Mouse (Mus musculus): ENCODE measurements around the gene Ces2h. TPM values are rescaled to one million over a fixed set of nuclear protein-coding genes. Genes with fewer than 3 reads are reported as not detected.
A peak's percentile ranks its signal among the peaks of the same experiment; 100 is the strongest.

Gene Ces2h
- total RNA-seq (2021): not detected
- long read RNA-seq, experiment 1: 0 reads
- long read RNA-seq, experiment 2: 0 reads

DNA sequence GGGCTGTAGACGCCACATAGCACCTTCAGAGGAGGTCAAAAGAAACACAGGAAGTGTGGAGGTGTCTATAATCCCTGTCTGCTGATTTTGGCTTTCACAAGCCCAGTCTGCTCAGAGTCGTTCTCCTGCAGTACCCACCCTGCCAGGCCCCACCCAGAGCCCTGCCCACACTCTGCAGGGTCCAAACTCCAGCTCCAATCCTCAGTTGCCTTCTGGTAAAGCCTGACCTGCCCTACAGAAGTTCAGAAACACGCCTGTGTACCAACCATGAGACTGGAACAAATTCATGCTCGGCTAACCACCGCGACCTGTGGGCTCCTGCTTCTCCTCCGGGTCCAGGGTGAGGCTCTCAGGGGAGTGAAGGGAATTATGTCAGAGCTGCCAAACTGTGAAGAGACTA is at the start of gene Ces2h:
Ces2h (plus strand) TSS at position 268 of the 400 bp plus-strand sequence.
- no peak for TF ChIP-seq CTCF (conservative IDR thresholded peaks at IDR 0.05)
- Histone ChIP-seq H3K4me3 (no peak within 1 kb of the TSS), H3K27ac (no peak within 1 kb of the TSS)
- DNase-seq (ENCODE audit: low spot score in 2 of 2): no peak

DNA sequence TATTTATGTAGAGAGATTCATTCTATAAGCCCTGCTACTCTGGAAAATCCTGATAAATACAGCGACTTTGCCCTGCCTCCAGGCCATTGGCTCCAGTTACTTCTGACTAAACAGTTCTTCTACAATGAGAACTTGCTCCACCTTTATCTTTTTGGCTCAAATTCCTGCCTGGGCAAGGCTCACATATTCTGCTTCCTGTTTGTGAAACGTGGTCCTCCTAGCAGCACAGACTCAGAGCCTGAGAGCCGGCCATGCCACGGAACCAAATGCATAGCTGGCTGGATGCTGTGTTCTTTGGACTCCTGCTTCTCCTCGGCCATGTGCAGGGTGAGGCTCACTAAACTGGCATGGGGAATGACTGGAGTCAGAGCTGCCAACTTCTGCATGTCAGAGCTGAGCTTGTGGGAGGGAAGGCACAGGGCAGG is 39.1 kb upstream of the Ces2h start, which contains the start of gene Ces2g:
Ces2g (plus strand) TSS at position 182 of the 425 bp plus-strand sequence.
- Histone ChIP-seq H3K4me3 (no peak within 1 kb of the TSS), H3K27ac (no peak within 1 kb of the TSS)
- DNase-seq (ENCODE audit: low spot score in 2 of 2): no peak
- no peak for TF ChIP-seq CTCF (conservative IDR thresholded peaks at IDR 0.05)

DNA sequence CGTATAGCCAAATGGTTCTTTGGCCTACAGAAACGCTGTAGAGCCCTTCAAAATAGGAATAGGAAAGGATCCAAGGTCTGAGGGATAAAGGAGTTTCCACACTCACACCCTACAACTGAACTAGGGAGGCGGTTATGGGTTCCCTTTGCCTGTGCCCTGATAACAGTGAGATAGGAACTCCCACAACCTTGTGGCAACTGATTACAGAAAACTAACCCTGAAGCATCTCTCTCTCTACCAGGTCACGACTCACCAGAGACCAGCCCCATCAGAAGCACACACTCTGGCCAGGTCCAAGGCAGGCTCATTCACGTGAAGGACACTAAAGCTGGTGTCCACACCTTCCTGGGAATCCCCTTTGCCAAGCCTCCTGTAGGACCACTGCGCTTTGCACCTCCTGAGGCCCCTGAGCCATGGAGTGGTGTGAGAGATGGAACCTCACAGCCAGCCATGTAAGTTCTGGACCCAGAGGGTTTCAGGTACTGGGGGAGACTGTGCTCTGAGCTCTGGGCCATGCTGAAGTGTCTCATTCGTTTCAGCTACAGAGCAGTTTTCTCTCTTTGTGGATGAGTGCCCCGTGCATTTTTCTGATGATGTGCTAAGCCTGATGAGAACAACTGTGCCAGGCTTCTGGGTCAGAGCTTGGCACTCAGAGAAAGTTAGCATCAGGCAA is 38.3 kb upstream of the Ces2h start:
- Histone ChIP-seq H3K27ac (no peak overlapping the region), H3K4me3 (no peak overlapping the region)
- DNase-seq (ENCODE audit: low spot score in 2 of 2): no peak
- TF ChIP-seq CTCF (conservative IDR thresholded peaks at IDR 0.05): no peak

DNA sequence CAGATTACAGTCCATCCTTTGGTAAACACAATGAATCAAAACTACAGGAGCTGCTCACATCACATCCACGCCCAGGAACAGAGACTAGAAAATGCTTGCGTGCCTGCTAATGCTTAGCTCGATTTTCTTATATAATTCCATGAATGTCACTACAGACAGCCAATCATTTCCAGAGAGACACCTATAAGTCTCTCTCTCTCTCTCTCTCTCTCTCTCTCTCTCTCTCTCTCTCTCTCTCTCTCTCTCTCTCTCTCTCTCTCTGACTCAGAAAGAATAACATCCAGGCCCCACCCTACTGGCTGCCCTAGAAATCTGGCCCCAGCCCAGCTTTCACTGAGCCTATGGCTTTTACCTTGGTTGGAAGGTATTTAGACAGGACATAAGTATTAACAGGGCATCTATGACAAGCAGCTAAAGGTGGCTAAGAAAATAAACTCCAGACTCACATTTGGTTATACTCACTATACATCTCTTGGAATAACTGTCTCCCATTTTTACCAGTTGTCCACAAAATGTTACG is 37.2 kb upstream of the Ces2h start:
- no peak for TF ChIP-seq CTCF (conservative IDR thresholded peaks at IDR 0.05)
- no peak for DNase-seq (ENCODE audit: low spot score in 2 of 2)
- Histone ChIP-seq H3K27ac (no peak overlapping the region), H3K4me3 (no peak overlapping the region)

DNA sequence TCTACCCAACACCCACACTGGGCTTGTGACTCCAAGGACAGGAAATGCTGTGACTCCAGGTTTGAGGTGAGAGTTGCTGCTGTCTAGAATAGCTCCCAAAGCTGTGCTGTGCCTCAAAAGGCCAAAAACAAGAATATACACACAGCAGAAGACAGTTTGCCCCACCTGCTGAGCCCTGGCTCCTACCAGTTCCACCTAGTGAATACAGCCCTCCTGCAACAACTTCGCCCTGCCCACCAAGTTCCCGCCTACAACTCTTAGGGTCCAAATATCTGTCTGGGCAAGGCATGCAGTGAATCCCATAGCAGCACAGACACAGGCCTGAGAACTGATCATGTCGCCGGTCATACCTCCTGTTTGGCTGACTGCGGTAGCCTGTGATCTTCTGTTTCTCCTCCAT is 16.5 kb upstream of the Ces2h start:
- H3K27ac ChIP-seq: no peak overlapping the region
- H3K4me3 ChIP-seq: no peak overlapping the region
- no peak for TF ChIP-seq CTCF (conservative IDR thresholded peaks at IDR 0.05)
- no peak for DNase-seq (ENCODE audit: low spot score in 2 of 2)

DNA sequence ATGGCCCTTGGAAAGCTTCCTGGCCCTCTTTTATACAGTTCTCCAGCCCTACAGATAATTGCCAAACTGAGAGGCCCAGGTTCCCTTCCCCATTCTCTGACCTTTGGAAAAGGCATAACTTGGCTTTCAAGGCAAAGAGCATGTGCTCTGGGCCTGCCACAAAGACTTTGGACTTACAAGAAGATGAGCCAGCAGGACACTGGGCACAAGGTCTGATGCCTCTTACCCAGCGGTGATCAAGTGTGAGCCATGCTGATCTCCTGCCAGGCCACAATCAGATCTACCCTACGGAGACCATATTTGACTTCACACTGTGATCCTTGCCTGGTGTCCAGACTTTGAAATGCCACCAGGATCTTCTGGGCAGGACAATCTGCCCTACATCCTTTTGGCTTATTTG is 15.7 kb upstream of the Ces2h start:
- TF ChIP-seq CTCF (conservative IDR thresholded peaks at IDR 0.05): no peak
- H3K4me3 ChIP-seq: no peak overlapping the region
- no peak for DNase-seq (ENCODE audit: low spot score in 2 of 2)
- no peak overlapping the region for H3K27ac ChIP-seq

DNA sequence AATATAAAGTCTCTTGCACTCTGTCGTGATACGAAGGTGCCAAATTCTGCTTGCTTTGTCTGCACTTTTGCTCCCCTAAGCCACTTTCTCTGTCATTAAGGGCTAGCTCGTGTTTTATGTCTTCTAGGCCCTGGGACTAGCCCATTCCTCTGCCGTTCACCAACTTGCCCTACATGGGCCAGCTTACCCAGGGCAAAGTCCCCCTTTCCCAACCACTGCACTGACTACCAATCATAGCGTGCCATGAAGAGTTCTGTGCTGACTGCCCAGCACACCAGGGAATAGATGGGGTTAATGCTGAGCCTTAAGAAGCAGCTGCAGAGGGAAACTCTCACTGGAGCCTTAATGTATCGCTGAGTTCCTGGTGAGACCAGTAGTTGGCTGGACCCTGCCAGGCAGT is 2.5 kb upstream of the Ces2h start:
- TF ChIP-seq CTCF (conservative IDR thresholded peaks at IDR 0.05): no peak
- no peak overlapping the region for H3K4me3 ChIP-seq
- H3K27ac ChIP-seq: no peak overlapping the region
- DNase-seq (ENCODE audit: low spot score in 2 of 2): no peak

DNA sequence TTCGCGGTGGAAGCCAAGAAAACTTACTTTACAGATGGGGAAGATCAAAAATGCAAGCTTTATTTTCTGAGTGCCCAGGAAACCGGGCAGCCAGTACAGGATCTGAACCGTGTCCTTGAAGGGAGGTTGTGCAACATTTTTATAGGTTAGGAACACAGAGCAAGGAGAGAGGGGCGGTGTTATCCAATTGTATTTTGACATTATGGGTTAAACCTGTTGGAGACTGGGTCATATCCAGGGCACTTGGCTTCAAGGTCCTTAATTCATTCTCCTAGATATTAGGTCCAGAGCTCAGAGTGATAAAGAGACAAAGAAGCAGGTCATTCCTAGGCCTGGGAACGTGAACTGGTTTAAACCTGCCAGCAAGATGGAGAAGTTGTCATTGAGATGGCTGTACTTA is 1.5 kb upstream of the Ces2h start:
- H3K27ac ChIP-seq: no peak overlapping the region
- no peak for TF ChIP-seq CTCF (conservative IDR thresholded peaks at IDR 0.05)

DNA sequence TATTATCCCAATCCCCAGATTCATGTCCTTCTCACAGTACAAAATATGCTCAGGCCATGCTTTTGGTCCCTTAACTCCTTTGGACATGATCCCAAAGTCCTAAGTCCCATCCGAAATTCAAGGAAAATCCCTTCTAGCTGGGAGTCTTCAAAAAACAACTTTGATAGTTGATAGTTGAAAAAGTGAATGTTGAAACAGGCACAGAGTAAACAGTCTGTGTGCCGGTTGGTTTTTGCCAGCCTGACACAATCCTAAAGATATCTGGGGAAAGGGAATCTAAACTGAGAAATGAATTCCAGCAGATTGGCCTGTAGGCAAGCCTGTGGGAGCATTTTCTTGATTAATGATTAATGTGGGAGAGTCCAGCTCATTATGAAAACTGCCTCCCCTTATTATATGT is 9.3 kb downstream of the Ces2h start:
- DNase-seq (ENCODE audit: low spot score in 2 of 2): no peak
- Histone ChIP-seq H3K27ac (no peak overlapping the region), H3K4me3 (no peak overlapping the region)
- TF ChIP-seq CTCF (conservative IDR thresholded peaks at IDR 0.05): no peak

More for the DNA sequence above, 1.5 kb upstream of the Ces2h start:
- no peak overlapping the region for H3K4me3 ChIP-seq
- no peak for DNase-seq (ENCODE audit: low spot score in 2 of 2)

DNA sequence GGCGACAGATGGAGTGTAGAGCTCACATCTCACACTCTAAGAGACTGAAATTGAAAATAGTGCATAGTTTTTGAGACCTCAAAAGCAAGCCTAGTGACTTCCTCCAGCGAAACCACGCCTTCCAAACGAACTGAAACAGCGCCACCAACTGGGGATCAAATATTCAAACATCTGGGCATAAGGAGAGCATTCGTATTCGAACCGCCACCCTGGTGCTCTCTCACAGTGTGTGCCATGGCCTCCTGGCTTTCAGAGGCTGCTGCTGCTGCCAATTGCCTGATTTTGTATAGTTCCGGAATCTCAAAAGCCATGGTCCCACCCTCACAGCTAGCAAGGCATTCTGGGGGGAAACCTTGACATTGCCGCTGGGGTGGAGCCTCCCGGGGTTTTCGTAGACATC is 10.5 kb downstream of the Ces2h start:
- H3K4me3 ChIP-seq: no peak overlapping the region
- no peak for DNase-seq (ENCODE audit: low spot score in 2 of 2)
- no peak overlapping the region for H3K27ac ChIP-seq
- TF ChIP-seq CTCF (conservative IDR thresholded peaks at IDR 0.05): no peak; the same call in 1 of the 2 replicates

DNA sequence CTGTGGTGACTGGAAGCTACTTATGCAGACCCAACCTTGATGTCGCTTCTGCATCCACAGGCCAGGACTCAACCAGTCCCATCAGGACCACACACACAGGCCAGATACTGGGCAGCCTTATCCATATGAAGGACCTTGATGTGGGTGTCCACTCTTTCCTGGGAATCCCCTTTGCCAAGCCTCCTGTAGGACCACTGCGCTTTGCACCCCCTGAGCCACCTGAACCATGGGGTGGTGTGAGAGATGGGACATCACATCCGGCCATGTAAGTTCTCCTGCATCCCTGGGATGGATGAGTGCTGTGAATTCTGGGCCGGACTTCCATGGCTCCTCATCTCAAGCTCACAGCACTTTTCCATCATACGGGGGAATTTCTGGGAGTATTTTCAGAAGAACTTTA is 13.7 kb downstream of the Ces2h start:
- Histone ChIP-seq H3K4me3 (no peak overlapping the region), H3K27ac (no peak overlapping the region)
- TF ChIP-seq CTCF (conservative IDR thresholded peaks at IDR 0.05): no peak
- no peak for DNase-seq (ENCODE audit: low spot score in 2 of 2)

DNA sequence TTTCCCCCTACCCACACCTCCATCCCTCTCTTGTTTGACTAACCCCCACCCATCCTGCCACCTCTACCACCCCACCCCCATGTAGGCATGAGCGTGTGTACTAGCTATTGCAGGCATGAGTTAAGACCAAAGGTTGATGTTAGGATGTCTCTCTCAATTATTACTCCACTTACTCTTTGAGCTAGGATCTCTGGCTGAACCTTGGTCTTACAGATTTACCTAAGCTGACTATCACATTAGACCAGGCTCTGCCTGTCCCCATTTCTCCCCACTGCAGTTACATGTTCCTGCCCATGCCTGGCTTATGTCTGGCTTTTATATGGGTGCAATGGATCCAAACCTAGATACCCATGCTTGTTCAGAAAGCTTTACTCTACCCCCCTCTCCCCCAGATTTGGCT is 21.3 kb downstream of the Ces2h start:
- no peak for DNase-seq (ENCODE audit: low spot score in 2 of 2)
- Histone ChIP-seq H3K27ac (no peak overlapping the region), H3K4me3 (no peak overlapping the region)
- TF ChIP-seq CTCF (conservative IDR thresholded peaks at IDR 0.05): no peak

DNA sequence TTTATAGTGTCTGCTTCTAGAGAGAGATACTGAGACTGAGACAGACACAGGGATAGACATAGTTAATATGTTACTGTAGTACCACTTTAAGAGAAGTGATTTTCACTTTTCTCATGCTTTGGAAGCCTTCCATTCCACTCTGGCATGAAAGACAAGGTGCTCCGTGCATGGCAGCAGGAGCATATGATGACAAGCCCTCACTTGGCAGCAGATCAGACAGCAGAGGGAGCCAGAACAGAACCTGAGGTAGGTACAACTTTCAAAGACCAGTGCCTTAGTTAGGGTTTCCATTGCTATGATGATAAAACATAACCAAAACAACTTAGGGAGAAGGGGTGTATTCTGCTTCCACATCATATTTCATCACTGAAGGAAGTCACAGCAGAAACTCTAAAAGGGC is 22.4 kb downstream of the Ces2h start:
- H3K4me3 ChIP-seq: no peak overlapping the region
- no peak for DNase-seq (ENCODE audit: low spot score in 2 of 2)
- no peak overlapping the region for H3K27ac ChIP-seq
- no peak for TF ChIP-seq CTCF (conservative IDR thresholded peaks at IDR 0.05)

DNA sequence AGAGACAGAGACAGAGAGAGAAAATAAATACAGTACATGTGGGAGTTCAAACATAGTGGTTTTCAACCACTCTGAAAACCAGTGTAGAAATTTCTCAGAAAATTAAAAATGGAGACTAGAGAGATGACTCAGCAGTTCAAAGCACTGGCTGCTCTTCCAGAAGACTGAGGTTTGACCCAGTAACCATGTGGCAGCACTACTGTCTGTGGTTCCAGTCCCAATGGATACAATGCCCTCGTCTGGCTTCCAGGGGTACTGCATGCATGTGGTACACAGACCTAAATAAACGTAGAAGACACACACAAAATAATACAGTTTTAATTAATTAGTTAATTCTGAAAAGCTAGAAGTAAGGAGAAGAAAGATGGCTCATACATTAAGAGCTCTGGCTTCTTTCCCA is 24.4 kb downstream of the Ces2h start:
- no peak for DNase-seq (ENCODE audit: low spot score in 2 of 2)
- Histone ChIP-seq H3K4me3 (no peak overlapping the region), H3K27ac (no peak overlapping the region)
- TF ChIP-seq CTCF (conservative IDR thresholded peaks at IDR 0.05): peak; percentile 45
